Mouse (Mus musculus) hindlimb bud, embryonic 11.5 days (tissue): ENCODE results near the gene Iqub.

ENCODE experiments used
- DNase-seq: peaks from one replicate; pipeline ENCODE4 v3.0.0-alpha.2; 2012; ENCODE audit warnings: low read depth, low spot score; ENCODE audit errors: extremely low spot score

Iqub gene

DNA sequence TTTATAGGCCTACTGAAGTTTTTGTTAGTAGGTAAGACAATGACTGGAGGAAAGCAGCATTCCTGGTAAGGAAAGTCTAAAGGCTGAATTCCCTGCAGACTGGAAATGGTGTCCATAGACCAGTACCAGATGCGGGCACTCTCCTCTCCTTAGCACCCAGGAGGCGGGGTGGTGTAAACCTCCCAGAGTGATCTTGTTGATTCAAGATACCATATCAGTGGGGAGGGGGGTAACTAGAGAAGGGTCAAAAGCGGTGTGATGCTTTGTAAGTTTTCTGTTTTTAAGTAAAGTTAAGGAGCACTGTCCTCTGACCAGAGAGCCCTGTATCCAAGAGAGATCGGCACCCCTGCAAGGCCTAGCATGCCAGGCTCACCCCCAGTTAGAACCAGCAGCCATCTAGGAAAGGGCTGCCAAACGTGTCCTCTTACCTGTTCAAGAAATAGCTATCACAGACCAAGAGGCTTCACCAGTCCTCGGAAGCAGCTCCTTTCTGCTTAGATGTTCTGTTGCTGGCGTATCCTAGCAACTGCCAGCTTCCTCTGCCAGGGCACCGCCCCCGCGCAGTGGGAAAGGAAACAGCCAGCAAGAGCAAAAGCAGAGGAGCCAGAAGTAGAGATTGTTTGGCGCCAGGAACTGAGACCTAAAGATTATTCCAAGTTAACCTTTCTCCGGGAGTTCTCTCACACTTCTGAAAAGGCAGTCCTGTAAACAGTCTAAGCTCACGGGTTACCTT, at the start of gene Iqub:
TSS of gene Iqub (minus strand) at position 516 of the 733 bp plus-strand sequence.
- no peak for DNase-seq

DNA sequence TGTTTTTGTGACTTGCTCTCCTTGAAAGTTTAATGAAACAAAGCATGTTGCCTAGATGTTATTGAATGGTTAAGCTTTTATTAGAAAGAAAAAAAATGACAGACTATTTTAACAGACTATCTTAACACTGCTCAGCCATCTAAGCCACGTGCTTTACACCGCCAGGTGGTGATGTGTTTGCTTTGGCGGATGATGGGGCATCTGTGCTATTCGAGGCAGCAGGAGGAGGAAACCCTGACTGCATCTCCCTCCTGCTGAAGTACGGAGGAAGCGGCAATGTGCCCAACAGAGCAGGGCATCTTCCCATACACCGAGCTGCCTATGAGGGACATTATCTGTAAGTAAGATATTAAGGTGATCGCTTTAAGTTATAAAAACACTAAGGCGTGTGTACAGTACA, 49.2 kb upstream of the Iqub start:
- DNase-seq: no peak

DNA sequence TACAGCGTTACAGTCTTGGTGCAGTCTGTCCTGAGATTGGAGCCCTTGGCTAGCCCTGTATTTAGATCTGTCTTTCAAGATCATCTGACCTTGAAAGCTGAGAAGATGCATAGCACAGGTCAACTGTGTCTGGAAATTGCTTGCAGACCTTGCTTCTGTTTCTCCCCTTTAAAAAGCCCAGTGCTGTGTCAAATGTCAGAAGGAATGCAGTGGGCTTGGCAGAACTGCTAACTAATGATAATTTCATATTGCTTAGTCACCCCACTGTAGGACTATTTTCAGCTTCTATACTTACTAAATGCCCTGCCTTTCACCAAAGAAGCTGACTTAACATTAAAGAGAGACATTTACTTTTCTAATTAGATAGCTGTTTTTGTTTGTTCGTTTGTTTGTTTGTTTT, 40.6 kb upstream of the Iqub start:
- DNase-seq: no peak

DNA sequence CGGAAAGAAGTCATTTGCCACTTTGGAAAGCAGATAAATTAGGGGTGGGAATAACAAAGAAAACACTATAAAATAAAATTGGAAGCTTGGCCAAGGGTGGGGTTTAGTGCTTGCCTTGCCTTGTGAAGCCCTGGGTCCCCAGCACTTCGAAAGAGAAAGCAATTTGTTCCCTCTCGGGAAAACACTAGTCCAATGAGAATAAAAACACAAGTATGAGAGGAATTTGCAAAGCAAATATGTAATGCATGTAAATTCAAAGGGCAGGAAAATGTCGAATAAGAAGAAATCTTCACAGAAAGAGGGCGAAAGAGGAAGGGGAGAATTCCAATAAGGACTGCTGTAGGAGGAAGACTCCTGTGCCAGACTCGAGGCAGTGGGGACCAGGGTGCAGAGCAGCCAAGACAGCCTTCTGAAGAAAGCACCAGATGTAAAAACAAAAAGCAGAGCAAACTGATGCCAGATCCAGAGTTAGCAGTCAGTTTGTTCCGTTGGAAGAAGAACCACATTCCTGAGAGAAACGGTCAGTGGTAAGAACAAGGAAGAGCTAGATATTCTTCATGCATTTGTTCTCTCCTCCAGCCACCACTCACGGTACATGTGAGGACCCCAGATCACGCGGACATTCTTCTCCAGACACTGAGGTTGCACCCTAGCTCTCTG, 39.7 kb upstream of the Iqub start:
- no peak for DNase-seq

DNA sequence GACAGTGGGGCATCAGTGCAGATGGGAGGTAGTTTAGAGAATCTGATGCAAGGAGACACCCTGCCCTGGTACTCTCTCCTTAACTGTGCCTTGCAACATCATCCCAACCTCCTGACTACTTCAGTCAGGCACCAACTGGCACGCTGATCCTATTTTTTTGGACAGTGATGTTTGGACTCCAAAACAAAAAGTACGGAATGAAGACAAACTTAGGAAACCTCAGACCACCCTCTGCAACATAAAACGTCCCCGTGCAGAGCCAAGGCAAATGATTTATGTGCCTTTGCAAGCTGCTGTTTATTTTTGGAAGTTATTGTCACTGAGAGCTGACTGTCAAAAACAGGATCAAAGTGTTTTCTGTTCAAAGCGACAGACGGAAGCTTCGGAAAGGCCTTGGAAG, 37.2 kb upstream of the Iqub start:
- no peak for DNase-seq

DNA sequence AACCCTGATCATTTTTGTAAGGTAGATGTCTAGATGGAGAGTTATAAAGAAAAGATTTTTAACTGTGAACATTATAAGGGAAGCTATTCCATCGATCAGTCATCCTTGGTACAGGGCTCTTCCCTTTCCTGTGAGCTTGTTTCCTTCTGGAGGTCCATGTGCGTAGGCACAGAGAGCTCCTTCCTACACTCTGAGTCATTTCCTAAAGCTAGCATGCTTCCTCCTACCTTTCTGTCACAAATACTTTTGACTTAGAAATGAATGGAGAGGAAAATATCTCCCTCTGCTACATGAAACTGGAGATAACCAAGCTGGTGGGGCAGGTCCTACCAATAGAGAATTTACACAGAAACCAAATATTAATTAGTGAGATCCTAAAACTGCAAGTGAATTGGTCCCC, 34.9 kb upstream of the Iqub start:
- no peak for DNase-seq

DNA sequence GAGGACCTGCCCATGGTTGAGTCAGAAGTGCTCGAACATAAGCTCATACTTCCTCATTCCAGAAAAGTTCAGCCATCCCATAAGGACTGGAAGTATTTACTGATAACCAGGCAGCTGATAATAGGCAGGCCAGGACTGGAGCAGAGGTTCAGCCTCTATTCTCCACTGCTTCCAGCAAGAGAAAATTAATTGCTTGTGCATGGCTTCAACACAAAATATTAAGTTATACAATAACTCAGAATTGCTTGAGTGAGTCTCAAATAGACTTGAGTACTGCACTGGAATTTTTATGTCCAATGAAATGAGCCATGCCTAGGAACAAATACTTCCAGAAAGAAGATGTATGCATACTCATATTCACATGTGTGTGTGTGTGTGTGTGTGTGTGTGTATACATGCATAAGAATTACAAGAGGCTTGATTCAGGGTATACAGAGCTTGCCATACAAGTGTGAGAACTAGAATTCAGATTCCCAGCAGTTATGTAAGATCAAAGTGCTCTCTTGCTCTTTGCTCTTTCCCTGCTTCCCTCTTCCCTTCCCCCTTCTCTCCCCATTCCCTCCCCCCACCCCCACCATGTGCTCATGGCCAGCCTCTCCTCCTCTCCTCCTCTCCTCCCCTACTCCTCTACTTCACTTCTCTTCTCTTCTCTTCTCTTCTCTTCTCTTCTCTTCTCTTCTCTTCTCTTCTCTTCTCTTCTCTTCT, 32.0 kb upstream of the Iqub start:
- DNase-seq: no peak

DNA sequence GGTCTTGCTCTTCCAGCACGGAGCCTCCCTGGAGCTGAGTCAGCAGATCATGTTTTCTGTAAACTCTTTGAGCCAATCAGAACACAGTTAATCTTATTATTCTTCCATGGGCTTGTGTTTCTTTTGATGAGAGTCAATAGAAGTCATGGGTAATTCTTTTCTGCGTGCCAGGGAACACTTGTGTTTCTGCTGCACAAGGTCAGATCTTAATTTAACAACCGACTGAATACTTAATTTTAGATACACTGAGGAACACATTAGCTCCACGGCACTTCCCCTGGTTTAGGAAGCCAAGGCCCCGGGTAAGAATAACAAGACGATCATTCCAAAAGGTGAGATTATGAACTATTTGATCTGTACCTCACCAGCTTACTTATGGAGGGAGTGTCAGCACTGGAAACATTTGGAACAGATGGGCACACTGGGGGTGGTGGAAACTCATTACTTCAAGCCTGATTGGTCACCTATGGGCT, 28.3 kb upstream of the Iqub start:
- no peak for DNase-seq

DNA sequence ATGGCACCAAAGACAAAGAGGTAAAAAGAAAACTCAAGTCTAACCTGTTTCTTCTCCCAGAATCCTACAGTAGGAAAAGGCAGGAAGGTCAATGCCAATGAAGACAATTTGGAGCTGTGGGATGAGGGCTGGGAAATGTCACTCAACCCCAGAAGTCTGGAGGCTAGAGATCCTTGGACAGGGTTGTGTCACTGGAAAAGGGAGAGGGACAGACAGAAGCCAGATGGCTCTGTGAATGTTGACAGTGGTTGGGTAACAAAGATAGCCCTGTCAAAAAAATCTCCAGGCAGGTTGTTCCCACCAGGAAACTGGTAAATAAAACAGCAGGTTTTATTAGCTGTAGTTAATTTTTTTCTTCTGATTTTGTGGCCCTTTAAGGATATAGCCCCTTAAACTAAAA, 27.5 kb upstream of the Iqub start:
- DNase-seq: no peak

DNA sequence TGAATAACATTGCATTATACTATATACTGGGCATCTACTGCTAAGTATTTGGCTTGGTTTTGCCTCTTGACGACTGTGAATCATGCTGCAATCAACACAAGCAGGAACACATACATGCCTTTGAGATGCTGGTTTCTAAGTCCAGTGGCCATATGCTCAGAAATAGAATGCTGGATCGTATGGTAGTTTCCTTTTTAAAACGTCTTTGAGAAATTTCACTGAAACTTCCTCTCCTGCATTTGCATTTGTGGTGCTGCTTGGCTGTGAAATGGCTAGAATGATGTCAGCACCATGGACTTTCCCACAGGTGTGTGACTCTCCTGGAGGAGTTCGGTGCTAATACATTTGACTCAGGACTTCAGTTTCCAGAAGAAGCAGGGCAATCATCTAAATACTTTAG, 25.2 kb upstream of the Iqub start:
- DNase-seq: no peak

DNA sequence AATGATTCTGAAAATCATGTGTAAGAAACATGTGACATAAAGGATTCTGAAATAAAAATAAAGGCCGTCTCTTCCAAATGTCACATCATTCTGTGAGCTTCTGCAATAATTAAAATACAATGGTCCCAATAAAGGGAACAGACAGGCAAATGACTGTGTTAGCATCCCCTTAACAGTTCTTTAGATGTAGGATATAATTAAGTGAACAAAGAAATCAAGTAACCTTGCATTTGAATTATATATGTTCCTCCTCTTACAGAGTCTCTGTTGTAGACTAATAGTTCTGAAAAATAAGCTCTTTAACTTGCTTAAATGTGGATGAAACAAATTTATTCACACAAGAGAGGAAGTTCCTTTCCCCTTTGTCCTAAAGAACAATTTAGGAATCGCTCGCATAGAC, 23.6 kb upstream of the Iqub start:
- DNase-seq: no peak

DNA sequence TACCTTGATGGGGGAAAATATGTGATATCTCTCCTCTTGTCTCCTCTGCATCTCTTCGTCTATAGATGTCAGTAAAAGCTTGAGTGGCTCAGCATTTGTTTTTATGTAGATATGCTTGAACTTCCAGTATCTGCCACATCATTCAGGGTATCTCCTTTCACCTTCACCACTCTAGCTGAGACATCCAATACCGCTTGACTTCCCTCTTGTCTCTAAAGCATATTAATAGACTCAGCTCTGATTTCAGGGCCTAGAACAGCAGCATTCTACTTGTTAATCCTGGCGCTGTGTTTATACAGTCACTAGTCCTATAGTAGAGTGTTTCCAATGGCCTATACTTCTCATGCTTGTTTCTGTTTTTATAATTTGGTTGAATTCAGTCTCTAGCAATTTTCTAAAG, 17.9 kb upstream of the Iqub start:
- DNase-seq: no peak

DNA sequence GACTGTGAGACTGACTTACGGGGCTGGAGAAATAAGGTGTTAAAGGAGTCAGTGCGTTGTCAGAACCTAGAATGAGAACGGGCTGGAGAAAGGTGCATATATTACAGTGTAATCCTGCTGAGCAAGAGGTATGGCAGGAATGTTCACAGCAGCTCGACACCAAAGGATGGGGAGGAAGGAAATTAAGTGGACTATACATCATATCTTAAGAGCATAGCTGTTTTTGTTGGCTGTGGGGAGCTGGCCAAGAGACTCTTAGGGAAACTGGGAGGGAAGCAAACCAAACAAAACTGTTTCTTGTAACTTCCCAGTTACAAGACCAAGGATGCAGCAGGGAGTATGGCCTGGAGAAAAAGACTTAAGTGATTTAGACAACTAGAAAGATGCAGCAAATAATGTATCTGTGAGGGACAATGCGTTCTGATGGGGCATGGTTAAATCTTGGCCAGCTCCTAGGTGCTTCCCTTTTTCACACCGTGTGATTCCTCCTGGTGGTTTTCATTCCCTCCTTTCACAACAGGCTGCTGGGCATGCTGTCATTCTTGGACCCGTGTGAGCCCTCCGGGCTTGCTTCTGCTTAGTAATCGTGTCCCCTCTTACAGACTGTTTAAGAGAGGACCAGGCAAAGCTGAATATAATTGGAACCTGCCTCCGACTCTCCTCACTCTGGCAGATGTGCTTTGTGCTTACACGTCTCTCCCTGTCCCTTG, 16.0 kb upstream of the Iqub start:
- no peak for DNase-seq

DNA sequence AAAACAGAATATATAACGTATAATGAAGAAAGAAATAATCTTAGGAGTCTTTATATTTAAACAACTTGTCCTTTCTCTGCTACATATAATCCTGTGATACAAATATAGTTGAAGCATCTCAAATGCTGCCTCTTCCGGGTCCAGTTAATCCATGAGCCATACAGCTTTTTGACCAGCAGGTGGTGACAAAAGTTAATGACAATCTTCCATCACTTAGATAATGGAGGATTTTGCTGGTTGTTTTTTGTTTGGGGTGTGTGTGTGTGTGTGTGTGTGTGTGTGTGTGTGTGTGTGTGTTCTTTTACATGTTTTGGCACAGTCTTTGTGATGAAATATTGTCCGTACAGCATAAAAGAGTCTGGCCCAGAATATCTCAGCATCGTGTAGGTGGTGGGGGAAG, 15.3 kb upstream of the Iqub start:
- no peak for DNase-seq

DNA sequence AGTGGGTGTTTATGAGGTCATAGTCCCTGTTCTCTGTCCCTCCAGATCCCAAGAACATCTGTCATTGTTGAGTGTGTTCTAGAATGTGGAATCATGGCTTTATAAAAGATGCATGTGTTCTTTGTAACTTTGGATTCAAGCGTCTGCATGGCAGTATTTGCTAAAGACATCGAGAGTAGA, 13.1 kb upstream of the Iqub start, which contains the start of gene Asb15:
TSS of gene Asb15 (plus strand) at position 81 of the 180 bp plus-strand sequence.
- DNase-seq: no peak

DNA sequence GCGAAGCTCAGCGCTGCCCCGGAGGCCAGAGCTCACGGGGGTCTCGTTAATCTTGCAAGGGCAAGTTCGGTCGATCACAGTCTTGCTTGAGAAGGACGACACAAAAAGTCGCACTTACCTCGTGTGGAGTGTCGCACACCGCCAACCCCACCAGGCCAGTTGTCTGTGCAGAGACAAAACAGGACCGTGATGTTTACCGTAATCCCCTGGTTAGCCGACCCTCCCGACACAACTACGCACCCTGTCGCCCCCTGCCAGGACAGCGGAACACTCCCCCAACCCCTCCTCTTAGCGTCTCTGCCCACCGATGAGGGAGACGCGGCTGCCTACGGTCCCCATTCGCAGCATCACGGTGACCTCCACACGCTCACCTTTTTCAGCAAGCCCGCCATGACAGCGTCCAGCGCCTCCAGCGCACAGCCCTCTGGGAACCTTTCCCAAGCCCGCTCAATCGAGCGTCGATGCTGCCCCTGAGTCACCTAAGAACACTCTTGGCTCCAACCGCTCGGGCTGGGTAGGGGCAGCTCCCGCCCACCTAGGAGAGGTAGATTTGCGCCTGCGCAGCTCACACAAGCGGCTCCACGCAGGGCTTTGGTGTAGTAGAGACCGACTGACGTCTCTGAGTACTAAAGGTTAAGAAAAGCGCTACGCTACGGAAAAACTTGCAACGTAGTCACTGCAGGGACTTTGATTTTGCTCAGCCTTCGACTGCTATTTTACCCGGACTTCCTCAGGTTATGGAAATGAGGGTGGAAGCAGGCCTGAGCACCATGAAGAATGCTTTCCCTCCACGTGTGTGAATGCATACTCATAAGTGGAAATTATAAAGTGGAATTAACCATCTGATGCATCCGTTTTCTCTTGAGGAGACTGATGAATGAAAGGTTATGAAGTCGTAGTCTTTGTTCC, 12.5 kb upstream of the Iqub start, which contains the start of gene Ndufa5:
TSS of gene Ndufa5 (minus strand) at position 859 of the 909 bp plus-strand sequence.
- peak; percentile 91 for DNase-seq

DNA sequence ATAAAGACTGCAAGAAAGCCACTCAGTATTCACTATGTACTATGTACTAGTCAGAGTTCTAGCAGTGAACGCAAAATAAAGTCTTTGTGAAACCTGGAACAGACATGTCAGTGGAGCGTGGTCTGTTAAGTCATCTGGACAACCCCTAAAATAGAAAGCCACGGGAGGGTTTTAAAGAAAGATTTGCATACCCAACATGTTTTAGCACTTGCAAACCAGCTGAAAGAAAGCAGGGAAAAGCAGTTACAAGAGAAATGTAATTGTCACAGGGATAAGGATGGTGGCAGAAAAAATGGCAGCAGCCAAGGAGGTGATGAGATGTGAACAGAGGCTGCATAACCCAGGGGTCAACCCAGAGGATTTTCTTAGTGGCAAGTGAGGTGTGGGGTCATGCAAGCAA, 10.8 kb upstream of the Iqub start:
- no peak for DNase-seq

DNA sequence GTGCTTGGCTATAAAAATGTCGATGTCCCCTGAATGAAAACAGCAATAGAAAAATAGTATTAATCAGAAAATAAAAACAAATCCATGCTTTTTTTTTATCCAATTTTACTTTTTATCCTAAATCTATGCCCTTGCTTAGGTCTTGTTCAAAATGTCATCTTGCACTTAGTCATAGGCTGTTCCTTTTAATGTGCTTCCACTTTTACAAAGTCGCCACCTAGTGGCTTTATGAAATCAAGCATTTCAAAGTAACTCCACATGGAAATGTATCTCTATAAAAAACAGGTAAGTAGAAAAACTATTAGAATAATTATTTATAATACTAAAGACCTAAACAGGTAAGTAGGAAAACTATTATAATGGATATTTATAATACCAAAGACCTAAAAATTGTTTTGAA, 1.3 kb upstream of the Iqub start:
- no peak for DNase-seq

DNA sequence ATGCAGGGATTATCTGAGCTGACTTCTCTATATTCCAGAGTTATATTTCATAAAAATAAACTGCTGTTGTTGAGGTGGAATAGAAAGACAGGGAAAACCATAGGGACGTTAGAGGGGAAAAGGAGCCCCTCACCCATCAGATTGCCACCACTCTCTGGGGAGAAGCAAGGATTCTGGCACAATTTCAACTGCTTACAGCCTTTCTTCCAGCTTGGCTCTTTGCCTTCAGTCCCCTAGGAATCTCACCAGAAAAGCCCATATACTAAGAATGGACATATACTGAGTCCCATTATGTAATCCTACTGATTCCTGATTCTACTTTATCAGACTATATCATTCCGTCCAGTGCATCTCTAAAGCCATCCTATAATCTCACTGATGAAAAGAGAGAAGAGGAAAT, 10.7 kb downstream of the Iqub start:
- no peak for DNase-seq

DNA sequence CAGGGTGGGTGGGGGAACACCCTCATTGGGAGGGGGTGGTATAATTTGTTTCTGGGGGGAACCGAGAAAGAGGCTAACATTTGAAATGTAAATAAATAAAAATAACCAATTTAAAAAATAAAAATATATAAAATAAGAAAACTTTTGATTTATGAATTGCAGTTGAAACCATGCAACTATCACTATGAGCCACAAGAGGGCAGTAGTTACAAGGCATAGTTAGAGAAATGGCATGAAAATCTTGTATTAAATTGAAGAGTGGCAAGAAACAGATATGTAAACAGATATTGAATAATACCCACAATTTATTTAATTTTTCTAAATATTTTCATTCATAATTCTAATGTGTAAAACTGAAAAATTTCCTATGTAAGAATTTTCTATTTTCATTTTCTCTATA, 24.5 kb downstream of the Iqub start:
- DNase-seq: no peak

DNA sequence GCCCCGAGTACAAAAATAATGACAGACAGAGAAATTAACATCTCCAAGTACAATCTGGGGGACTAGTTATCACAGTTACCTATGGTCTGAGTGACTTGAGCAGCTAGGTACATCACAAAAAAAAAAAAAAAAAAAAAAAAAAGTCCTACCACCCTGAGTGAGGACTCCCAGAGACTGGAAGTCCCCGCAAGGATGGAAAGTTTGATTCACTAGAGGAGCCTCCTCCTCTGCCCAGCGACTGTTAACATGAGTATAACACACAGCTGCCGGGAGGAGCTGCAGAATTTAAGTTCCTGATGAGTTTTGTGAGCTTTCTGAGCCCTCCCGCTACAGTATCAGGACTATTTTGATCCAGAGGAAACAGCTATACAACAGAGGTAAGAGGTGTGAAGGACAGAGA, 28.3 kb downstream of the Iqub start:
- DNase-seq: no peak
